Mouse (Mus musculus): ENCODE data around the gene Optn. TPM values are rescaled to one million over a fixed set of nuclear protein-coding genes. Genes with fewer than 3 reads are reported as not detected.

Gene Optn
- 12.4 and 13.3 TPM in 2 replicates for polyA plus RNA-seq (2011; ENCODE audit: insufficient read depth, insufficient read length, low read depth, missing spikeins)

DNA sequence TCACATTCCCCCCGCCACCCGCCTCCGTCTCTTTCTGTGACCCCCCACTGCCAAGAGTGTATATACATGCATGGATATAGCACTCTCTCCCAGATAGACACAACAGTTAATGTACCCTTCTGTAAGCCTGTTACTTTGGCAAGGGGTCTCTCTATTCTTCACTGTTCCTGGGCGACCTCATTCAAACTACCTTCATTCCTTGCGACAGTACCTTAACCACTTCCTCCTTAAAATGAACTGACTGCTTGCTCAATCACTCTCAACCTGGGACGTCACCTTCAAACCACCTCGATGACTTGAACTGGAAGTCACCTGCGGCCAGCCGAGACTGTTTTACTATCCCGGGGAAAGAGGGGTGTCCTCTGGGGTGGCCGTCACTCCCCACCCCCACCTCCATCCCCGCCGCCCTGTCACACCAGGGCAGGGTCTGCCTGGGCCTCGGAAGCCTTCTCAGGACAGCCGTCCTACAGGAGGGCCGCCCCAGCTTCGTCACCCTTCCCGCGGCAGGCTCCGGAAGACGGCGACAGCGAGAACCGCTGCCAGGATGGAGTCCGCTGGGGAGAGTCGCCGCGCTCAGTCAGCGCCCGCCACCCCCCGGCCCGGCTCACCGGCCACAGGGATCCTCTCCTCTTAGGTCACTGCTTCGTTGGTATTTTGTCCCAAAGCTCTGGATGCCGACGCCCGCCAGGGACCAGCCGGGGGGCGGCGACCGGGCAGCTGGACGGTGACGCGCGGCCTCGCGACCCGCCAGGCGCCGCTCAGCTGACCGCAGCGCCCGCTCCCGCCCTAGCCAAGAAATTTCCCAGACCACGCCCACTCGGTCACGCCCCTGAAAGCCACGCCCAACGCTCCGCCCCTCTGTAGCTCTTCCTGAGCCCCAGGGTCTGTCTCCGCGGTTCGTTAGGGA lies at the start of gene Optn:
Optn (minus strand) TSS at position 753 of the 907 bp plus-strand sequence.
- H3K4me3 ChIP-seq (ENCODE audit: low read depth, low read length) = peak within 1 kb of the TSS; percentile 89
- peak within 1 kb of the TSS; percentile 84 for H3K9ac ChIP-seq (ENCODE audit: low read depth, poor library complexity, severe bottlenecking)
- no peaks in the 10 kb centered on the region; the same call in 1 of the 2 replicates for H3K27me3 ChIP-seq (ENCODE audit: control insufficient read depth, insufficient read depth, low read length, poor library complexity, severe bottlenecking)
- no peaks in the 10 kb centered on the region for H3K9me3 ChIP-seq (replicated peaks; ENCODE audit: control insufficient read depth, insufficient read depth, low read length, poor library complexity, severe bottlenecking)
- no peak within 1 kb of the TSS for H3K27ac ChIP-seq (ENCODE audit: insufficient read depth, low read length)
- TF ChIP-seq CTCF (IDR thresholded peaks at IDR 0.05; ENCODE audit: low read depth, low read length) (no peak), POLR2A (IDR thresholded peaks at IDR 0.05; ENCODE audit: insufficient read depth, low read length) (peak; percentile 25), EP300 (IDR thresholded peaks at IDR 0.05; ENCODE audit: insufficient read depth, low read depth, low read length) (peak; percentile 23; the same call in 1 of the 2 replicates)
- H3K36me3 ChIP-seq (ENCODE audit: control insufficient read depth, insufficient read depth, low read length, poor library complexity, severe bottlenecking) = no peaks in the 10 kb centered on the region
- H3K4me1 ChIP-seq (ENCODE audit: control insufficient read depth, insufficient read depth, low read length) = no peaks in the 10 kb centered on the region

GRCm38 (mm10) chr2:5112785-5113291 lies 49.0 kb upstream of the Optn start:
- H3K27ac ChIP-seq (ENCODE audit: insufficient read depth, low read length) = no peak overlapping the region
- H3K27me3 ChIP-seq (ENCODE audit: control insufficient read depth, insufficient read depth, low read length, poor library complexity, severe bottlenecking) = no peaks in the 10 kb centered on the region
- H3K9ac ChIP-seq (ENCODE audit: low read depth, poor library complexity, severe bottlenecking) = no peak overlapping the region

GRCm38 (mm10) chr2:5102891-5103290 lies 39.0 kb upstream of the Optn start:
- H3K9me3 ChIP-seq (replicated peaks; ENCODE audit: control insufficient read depth, insufficient read depth, low read length, poor library complexity, severe bottlenecking) = peaks cover 6% of the 10 kb centered on the region
- H3K9ac ChIP-seq (ENCODE audit: low read depth, poor library complexity, severe bottlenecking) = no peak overlapping the region
- no peaks in the 10 kb centered on the region for H3K36me3 ChIP-seq (ENCODE audit: control insufficient read depth, insufficient read depth, low read length, poor library complexity, severe bottlenecking)
- no peak overlapping the region for H3K27ac ChIP-seq (ENCODE audit: insufficient read depth, low read length)
- H3K4me1 ChIP-seq (ENCODE audit: control insufficient read depth, insufficient read depth, low read length) = no peaks in the 10 kb centered on the region
- no peak for TF ChIP-seq CTCF (IDR thresholded peaks at IDR 0.05; ENCODE audit: low read depth, low read length)
- no peak for TF ChIP-seq POLR2A (IDR thresholded peaks at IDR 0.05; ENCODE audit: insufficient read depth, low read length)
- TF ChIP-seq EP300 (IDR thresholded peaks at IDR 0.05; ENCODE audit: insufficient read depth, low read depth, low read length) = no peak
- H3K4me3 ChIP-seq (ENCODE audit: low read depth, low read length) = no peak overlapping the region
- no peaks in the 10 kb centered on the region for H3K27me3 ChIP-seq (ENCODE audit: control insufficient read depth, insufficient read depth, low read length, poor library complexity, severe bottlenecking)

More at GRCm38 (mm10) chr2:5112785-5113291, 49.0 kb upstream of the Optn start:
- H3K9me3 ChIP-seq (replicated peaks; ENCODE audit: control insufficient read depth, insufficient read depth, low read length, poor library complexity, severe bottlenecking) = no peaks in the 10 kb centered on the region
- no peak overlapping the region for H3K4me3 ChIP-seq (ENCODE audit: low read depth, low read length)
- H3K36me3 ChIP-seq (ENCODE audit: control insufficient read depth, insufficient read depth, low read length, poor library complexity, severe bottlenecking) = no peaks in the 10 kb centered on the region
- H3K4me1 ChIP-seq (ENCODE audit: control insufficient read depth, insufficient read depth, low read length) = no peaks in the 10 kb centered on the region
- TF ChIP-seq CTCF (IDR thresholded peaks at IDR 0.05; ENCODE audit: low read depth, low read length) = no peak
- TF ChIP-seq POLR2A (IDR thresholded peaks at IDR 0.05; ENCODE audit: insufficient read depth, low read length) = no peak
- TF ChIP-seq EP300 (IDR thresholded peaks at IDR 0.05; ENCODE audit: insufficient read depth, low read depth, low read length) = no peak

GRCm38 (mm10) chr2:5101743-5102245 lies 37.9 kb upstream of the Optn start:
- H3K4me1 ChIP-seq (ENCODE audit: control insufficient read depth, insufficient read depth, low read length) = no peaks in the 10 kb centered on the region

GRCm38 (mm10) chr2:5099176-5099575 lies 35.3 kb upstream of the Optn start:
- no peak overlapping the region for H3K4me3 ChIP-seq (ENCODE audit: low read depth, low read length)
- no peak overlapping the region for H3K9ac ChIP-seq (ENCODE audit: low read depth, poor library complexity, severe bottlenecking)
- no peak overlapping the region for H3K27ac ChIP-seq (ENCODE audit: insufficient read depth, low read length)
- TF ChIP-seq POLR2A (IDR thresholded peaks at IDR 0.05; ENCODE audit: insufficient read depth, low read length) = no peak
- TF ChIP-seq CTCF (IDR thresholded peaks at IDR 0.05; ENCODE audit: low read depth, low read length) = no peak
- TF ChIP-seq EP300 (IDR thresholded peaks at IDR 0.05; ENCODE audit: insufficient read depth, low read depth, low read length) = no peak
- no peaks in the 10 kb centered on the region for H3K27me3 ChIP-seq (ENCODE audit: control insufficient read depth, insufficient read depth, low read length, poor library complexity, severe bottlenecking)
- no peaks in the 10 kb centered on the region for H3K9me3 ChIP-seq (replicated peaks; ENCODE audit: control insufficient read depth, insufficient read depth, low read length, poor library complexity, severe bottlenecking)
- H3K4me1 ChIP-seq (ENCODE audit: control insufficient read depth, insufficient read depth, low read length) = no peaks in the 10 kb centered on the region
- H3K36me3 ChIP-seq (ENCODE audit: control insufficient read depth, insufficient read depth, low read length, poor library complexity, severe bottlenecking) = no peaks in the 10 kb centered on the region

More at GRCm38 (mm10) chr2:5101743-5102245, 37.9 kb upstream of the Optn start:
- no peak overlapping the region for H3K4me3 ChIP-seq (ENCODE audit: low read depth, low read length)
- H3K9ac ChIP-seq (ENCODE audit: low read depth, poor library complexity, severe bottlenecking) = no peak overlapping the region
- H3K27me3 ChIP-seq (ENCODE audit: control insufficient read depth, insufficient read depth, low read length, poor library complexity, severe bottlenecking) = no peaks in the 10 kb centered on the region
- no peaks in the 10 kb centered on the region for H3K36me3 ChIP-seq (ENCODE audit: control insufficient read depth, insufficient read depth, low read length, poor library complexity, severe bottlenecking)
- no peak for TF ChIP-seq POLR2A (IDR thresholded peaks at IDR 0.05; ENCODE audit: insufficient read depth, low read length)
- TF ChIP-seq EP300 (IDR thresholded peaks at IDR 0.05; ENCODE audit: insufficient read depth, low read depth, low read length) = no peak
- TF ChIP-seq CTCF (IDR thresholded peaks at IDR 0.05; ENCODE audit: low read depth, low read length) = no peak
- H3K27ac ChIP-seq (ENCODE audit: insufficient read depth, low read length) = no peak overlapping the region
- peaks cover 4% of the 10 kb centered on the region for H3K9me3 ChIP-seq (replicated peaks; ENCODE audit: control insufficient read depth, insufficient read depth, low read length, poor library complexity, severe bottlenecking)

Data from ES-Bruce4 (cell line).